Mouse (Mus musculus): ENCODE data around the gene Taz.

GRCm38 (mm10) chrX:74296538-74297448 lies 15.1 kb downstream of the Taz start, which contains the start of gene Atp6ap1:
- TF ChIP-seq EP300 (IDR thresholded peaks at IDR 0.05; ENCODE audit: low read depth) (no peak), CTCF (IDR thresholded peaks at IDR 0.05; ENCODE audit: low read depth) (no peak)

All from heart, postnatal 0 days (tissue).